Mouse (Mus musculus): ENCODE results near the gene Tom1l2. TPM values are rescaled to one million over a fixed set of nuclear protein-coding genes. Genes with fewer than 3 reads are reported as not detected.

Gene Tom1l2
- polyA plus RNA-seq (2014; fragmentation: Nextera tagmentation; extraction: Ambion mirVana), result 23.0 and 31.6 TPM in 2 replicates

DNA sequence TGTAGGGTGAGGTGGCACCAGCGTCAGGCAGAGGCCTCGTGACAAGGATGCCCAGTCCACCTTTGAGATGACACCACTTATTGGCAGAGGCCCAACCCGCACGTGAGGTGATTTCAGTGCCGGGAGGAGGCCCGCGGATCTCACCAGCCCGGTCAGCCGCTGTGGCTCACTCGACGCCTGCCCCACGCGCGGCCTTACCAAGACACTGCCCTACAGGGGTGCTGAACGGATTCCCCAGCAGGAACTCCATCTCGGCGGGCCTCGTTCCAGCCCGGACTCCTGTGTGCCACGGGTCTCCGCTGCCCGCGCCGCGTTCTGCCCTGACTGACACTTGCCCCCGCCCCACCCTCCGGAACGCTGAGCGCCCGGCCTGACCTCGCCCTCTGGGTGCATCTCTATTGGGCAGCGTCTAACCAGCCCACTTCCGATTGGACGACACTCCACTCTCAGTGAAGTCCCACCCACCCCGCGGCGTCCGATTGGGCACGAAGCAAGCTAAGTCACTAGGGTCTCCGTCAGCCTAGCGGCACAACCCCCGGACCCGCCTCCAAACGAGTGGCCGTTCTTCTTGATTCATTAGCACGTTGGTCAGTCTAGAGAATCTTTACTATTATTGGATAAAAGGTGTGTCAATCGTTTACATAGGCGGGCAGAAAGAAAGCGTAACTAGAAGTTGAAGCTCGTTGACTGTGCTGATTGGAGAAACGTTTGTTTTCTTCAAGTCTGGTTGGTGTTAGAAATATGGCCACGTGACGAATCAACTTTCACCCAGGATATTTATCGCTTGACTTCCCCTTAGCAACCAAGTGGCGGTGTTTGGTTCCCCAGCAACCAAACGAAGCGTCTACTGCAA, at the start of gene Tom1l2, which contains the start of gene Drc3:
Tom1l2 (minus strand) TSS at position 347 of the 853 bp plus-strand sequence.
Drc3 (plus strand) TSS at position 771 of the 853 bp plus-strand sequence.
- DNase-seq (ENCODE audit: low spot score), result peak; percentile 100
- H3K27ac ChIP-seq (ENCODE audit: low read depth, low read length), result peak within 1 kb of the TSS; percentile 52; the same call in 1 of the 2 replicates
- WGBS, result under 1% methylated on average over 57 of the region's 57 CpGs

DNA sequence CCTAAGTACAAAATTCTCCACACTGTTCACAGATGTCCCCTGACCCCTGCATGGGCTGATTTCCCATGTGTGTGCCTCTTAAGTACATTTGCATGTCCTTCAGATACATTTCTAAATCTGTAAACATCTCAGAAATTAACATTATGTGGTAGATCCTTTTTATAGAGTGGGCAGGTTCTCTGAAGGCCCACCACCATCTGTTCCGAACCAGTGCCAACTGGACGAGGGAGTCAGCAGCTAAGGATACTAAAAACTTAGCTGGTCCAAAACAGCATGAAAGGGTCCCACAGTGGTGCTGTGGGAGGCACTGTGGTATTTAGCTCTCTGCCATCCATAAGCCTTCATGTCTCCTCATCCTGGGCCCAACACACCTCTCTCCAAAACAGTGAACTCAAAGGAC, 44.5 kb upstream of the Tom1l2 start:
- DNase-seq (ENCODE audit: low spot score), result no peak
- ATAC-seq, result no peak
- 84% methylated on average over 2 of the region's 2 CpGs for WGBS
- H3K27ac ChIP-seq (ENCODE audit: low read depth, low read length), result no peak overlapping the region
- no peaks in the 10 kb centered on the region for H3K9me3 ChIP-seq (replicated peaks; ENCODE audit: control insufficient read depth, low read length)
- H3K4me2 ChIP-seq (ENCODE audit: low read length), result no peak overlapping the region
- H3K36me3 ChIP-seq (ENCODE audit: control insufficient read depth, insufficient read depth, low read length), result peaks cover 19% of the 10 kb centered on the region
- no peak overlapping the region for H3K9ac ChIP-seq (ENCODE audit: low read length)
- H3K4me1 ChIP-seq (ENCODE audit: control insufficient read depth, insufficient read depth, low read length), result no peaks in the 10 kb centered on the region
- no peaks in the 10 kb centered on the region for H3K27me3 ChIP-seq (replicated peaks; ENCODE audit: control insufficient read depth, insufficient read depth, low read length)
- no peak overlapping the region for H3K4me3 ChIP-seq (ENCODE audit: low read depth, low read length)

More for the DNA sequence above, at the start of gene Tom1l2, which contains the start of gene Drc3:
- Histone ChIP-seq H3K9ac (ENCODE audit: low read length) (peak within 1 kb of the TSS; percentile 79), H3K4me1 (ENCODE audit: control insufficient read depth, insufficient read depth, low read length) (peaks cover 13% of the 10 kb centered on the region), H3K4me2 (ENCODE audit: low read length) (peak within 1 kb of the TSS; percentile 93), H3K27me3 (replicated peaks; ENCODE audit: control insufficient read depth, insufficient read depth, low read length) (no peaks in the 10 kb centered on the region), H3K4me3 (ENCODE audit: low read depth, low read length) (peak within 1 kb of the TSS; percentile 75), H3K9me3 (replicated peaks; ENCODE audit: control insufficient read depth, low read length) (no peaks in the 10 kb centered on the region), H3K36me3 (ENCODE audit: control insufficient read depth, insufficient read depth, low read length) (no peaks in the 10 kb centered on the region)
- ATAC-seq, result peak; percentile 100

DNA sequence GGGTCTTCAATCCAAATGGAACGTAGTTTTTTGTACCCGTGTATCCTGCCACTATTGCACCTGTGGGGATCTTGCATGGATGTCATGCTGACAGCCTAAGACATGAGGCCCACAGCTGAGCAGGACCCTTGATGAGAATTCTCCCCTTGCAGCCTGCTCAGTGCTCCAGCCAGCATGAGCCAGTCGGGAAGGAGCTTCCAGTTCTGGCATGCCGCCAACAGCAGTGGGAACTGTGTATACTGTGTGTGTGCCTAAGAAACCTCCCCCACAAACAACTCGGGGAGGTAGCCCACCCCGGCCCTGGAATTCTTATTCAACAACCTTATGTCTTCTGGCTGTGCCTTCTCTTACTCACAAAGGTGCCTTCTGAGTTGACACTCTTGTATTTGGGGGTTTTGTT, 43.8 kb upstream of the Tom1l2 start:
- no peak overlapping the region for H3K27ac ChIP-seq (ENCODE audit: low read depth, low read length)

DNA sequence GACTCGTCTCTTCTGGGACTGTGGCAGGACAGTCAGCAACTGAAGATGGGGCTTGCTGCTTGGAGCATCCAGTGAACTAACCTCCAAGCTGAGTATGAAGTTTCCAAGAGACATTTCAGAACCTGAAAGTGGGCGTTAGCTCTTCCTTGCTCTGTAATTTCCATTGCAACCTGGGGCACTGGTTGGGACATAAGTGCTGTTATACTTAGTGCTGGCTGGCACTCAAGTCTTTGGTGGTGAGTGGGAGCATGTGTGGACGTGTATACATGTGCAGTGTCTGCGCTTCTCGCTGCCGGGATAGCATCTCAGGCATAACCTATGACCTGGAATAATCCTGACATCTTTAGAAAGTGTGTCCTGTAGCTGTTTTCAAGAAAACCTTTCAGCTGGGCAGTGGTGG, 38.6 kb upstream of the Tom1l2 start:
- 88% methylated on average over 6 of the region's 6 CpGs for WGBS

More for the DNA sequence above, 43.8 kb upstream of the Tom1l2 start:
- H3K36me3 ChIP-seq (ENCODE audit: control insufficient read depth, insufficient read depth, low read length), result peaks cover 16% of the 10 kb centered on the region
- H3K27me3 ChIP-seq (replicated peaks; ENCODE audit: control insufficient read depth, insufficient read depth, low read length), result no peaks in the 10 kb centered on the region
- no peaks in the 10 kb centered on the region for H3K9me3 ChIP-seq (replicated peaks; ENCODE audit: control insufficient read depth, low read length)
- no peak overlapping the region for H3K4me2 ChIP-seq (ENCODE audit: low read length)
- no peak overlapping the region for H3K9ac ChIP-seq (ENCODE audit: low read length)
- no peaks in the 10 kb centered on the region for H3K4me1 ChIP-seq (ENCODE audit: control insufficient read depth, insufficient read depth, low read length)
- no peak overlapping the region for H3K4me3 ChIP-seq (ENCODE audit: low read depth, low read length)
- WGBS, result 48% methylated on average over 6 of the region's 6 CpGs
- peak; percentile 77 for DNase-seq (ENCODE audit: low spot score)
- ATAC-seq, result peak; percentile 79

DNA sequence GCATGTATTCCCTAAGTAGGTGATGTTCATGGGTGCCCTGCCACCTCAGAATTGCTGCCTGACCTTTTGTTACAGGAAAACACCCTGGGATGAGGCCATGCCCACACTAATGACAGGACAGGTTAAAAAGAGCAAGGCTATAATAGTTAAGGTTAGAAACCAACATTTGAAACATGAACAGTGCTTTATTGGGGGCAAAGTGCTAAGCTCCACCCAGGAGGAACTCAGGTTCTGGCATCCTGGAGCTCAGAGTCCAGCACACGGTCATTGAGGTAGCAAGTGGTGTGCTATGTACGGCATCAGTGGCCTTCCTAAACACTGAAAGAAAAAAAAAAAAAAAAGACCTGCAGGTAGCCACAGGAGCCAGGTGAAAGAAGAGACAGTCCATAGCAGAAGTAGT, 35.2 kb upstream of the Tom1l2 start:
- Histone ChIP-seq H3K4me1 (ENCODE audit: control insufficient read depth, insufficient read depth, low read length) (peaks cover 12% of the 10 kb centered on the region), H3K27ac (ENCODE audit: low read depth, low read length) (no peak overlapping the region), H3K27me3 (replicated peaks; ENCODE audit: control insufficient read depth, insufficient read depth, low read length) (no peaks in the 10 kb centered on the region), H3K36me3 (ENCODE audit: control insufficient read depth, insufficient read depth, low read length) (no peaks in the 10 kb centered on the region), H3K4me2 (ENCODE audit: low read length) (no peak overlapping the region), H3K9ac (ENCODE audit: low read length) (no peak overlapping the region), H3K4me3 (ENCODE audit: low read depth, low read length) (no peak overlapping the region), H3K9me3 (replicated peaks; ENCODE audit: control insufficient read depth, low read length) (no peaks in the 10 kb centered on the region)
- DNase-seq (ENCODE audit: low spot score) (no peak), ATAC-seq (no peak)
- 93% methylated on average over 2 of the region's 2 CpGs for WGBS

More for the DNA sequence above, 38.6 kb upstream of the Tom1l2 start:
- no peak overlapping the region for H3K9ac ChIP-seq (ENCODE audit: low read length)
- H3K4me3 ChIP-seq (ENCODE audit: low read depth, low read length), result no peak overlapping the region
- H3K9me3 ChIP-seq (replicated peaks; ENCODE audit: control insufficient read depth, low read length), result no peaks in the 10 kb centered on the region
- H3K4me1 ChIP-seq (ENCODE audit: control insufficient read depth, insufficient read depth, low read length), result no peaks in the 10 kb centered on the region
- no peaks in the 10 kb centered on the region for H3K27me3 ChIP-seq (replicated peaks; ENCODE audit: control insufficient read depth, insufficient read depth, low read length)
- H3K4me2 ChIP-seq (ENCODE audit: low read length), result no peak overlapping the region
- ATAC-seq, result no peak
- H3K36me3 ChIP-seq (ENCODE audit: control insufficient read depth, insufficient read depth, low read length), result no peaks in the 10 kb centered on the region
- no peak overlapping the region for H3K27ac ChIP-seq (ENCODE audit: low read depth, low read length)
- DNase-seq (ENCODE audit: low spot score), result no peak

DNA sequence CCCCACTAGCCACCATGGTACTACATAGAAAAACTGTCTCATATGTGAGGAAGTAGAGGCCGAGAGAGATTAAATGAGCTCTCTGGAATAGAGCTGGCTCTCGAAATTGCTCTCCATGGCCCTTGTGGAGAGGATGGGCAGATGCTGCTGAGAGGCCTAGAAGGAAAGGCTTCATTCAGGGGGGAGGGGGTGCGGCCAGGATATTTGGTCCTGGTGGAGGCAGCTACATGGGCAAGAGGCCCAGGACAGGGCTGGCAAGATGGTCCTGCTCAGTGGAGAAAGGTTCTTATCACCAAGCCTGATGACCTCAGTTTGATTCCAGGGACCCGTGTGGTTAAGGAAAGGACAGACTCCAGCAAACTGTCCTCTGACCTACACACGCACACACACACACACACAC, 33.2 kb upstream of the Tom1l2 start:
- Histone ChIP-seq H3K4me1 (ENCODE audit: control insufficient read depth, insufficient read depth, low read length) (peaks cover 12% of the 10 kb centered on the region), H3K9me3 (replicated peaks; ENCODE audit: control insufficient read depth, low read length) (no peaks in the 10 kb centered on the region), H3K27ac (ENCODE audit: low read depth, low read length) (0 out of 2 replicates have a peak overlapping the region, but pooled peaks have one; percentile 84), H3K27me3 (replicated peaks; ENCODE audit: control insufficient read depth, insufficient read depth, low read length) (no peaks in the 10 kb centered on the region), H3K4me2 (ENCODE audit: low read length) (no peak overlapping the region), H3K36me3 (ENCODE audit: control insufficient read depth, insufficient read depth, low read length) (no peaks in the 10 kb centered on the region), H3K4me3 (ENCODE audit: low read depth, low read length) (no peak overlapping the region), H3K9ac (ENCODE audit: low read length) (peak overlapping the region; percentile 60; the same call in 1 of the 2 replicates)
- DNase-seq (ENCODE audit: low spot score), result no peak
- no peak for ATAC-seq
- WGBS, result 89% methylated on average over 5 of the region's 5 CpGs

DNA sequence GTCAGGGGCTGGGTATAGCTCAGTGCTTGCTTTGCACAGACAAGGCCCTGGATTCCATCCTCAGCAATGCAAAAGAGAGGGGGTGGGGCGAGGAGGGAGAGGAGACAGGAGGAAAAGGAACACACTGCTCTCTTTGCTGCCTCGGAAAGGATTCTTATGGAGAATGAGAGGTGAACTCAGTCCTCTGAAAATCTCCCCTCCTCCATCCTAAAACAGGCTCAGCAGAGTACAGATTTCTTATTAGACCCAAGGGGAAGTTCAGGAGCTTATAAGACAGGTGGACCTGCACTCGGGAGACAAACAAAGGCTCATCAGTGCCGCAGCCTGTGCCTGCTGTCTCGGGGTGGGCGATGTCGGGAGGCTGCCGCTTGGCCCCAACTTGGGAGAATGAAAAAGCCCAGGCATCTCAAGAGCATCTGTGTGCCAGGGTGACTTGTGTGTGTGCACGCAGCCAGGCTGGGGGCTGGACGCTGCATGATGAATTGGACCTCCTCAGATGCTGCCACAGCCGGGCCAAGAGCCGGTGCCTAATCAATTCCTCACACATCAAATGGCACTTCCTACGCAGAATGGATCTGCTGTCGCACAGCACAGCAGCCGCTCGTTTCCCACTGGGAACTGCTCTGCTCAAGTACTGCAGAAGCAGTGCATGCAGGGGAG, 32.2 kb upstream of the Tom1l2 start:
- Histone ChIP-seq H3K4me3 (ENCODE audit: low read depth, low read length) (peak overlapping the region; percentile 16; the same call in 1 of the 2 replicates), H3K27me3 (replicated peaks; ENCODE audit: control insufficient read depth, insufficient read depth, low read length) (no peaks in the 10 kb centered on the region), H3K9ac (ENCODE audit: low read length) (peak overlapping the region; percentile 60), H3K27ac (ENCODE audit: low read depth, low read length) (peak overlapping the region; percentile 84), H3K9me3 (replicated peaks; ENCODE audit: control insufficient read depth, low read length) (no peaks in the 10 kb centered on the region), H3K36me3 (ENCODE audit: control insufficient read depth, insufficient read depth, low read length) (no peaks in the 10 kb centered on the region), H3K4me1 (ENCODE audit: control insufficient read depth, insufficient read depth, low read length) (peaks cover 12% of the 10 kb centered on the region), H3K4me2 (ENCODE audit: low read length) (peak overlapping the region; percentile 46)
- peak; percentile 75 for ATAC-seq
- peak; percentile 71 for DNase-seq (ENCODE audit: low spot score)
- 3% methylated on average over 16 of the region's 16 CpGs for WGBS

DNA sequence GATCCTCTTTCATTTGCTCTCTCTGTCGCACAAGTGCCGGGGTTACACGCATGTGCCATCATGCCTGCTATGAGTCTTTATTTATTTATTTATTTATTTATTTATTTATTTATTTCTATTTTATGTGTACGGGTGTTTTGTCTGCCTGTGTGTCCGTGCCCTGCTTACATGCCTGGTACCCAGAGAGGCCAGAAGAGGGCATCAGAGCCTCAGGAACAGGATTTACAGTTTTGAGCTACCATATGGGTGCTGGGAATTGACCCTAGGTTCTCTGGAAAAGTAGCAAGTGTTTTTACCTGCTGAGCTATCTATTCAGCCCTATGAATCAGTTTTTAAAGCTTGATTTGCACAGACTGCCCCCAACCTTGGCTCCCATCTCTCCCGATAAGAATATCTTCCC, 30.8 kb upstream of the Tom1l2 start:
- ATAC-seq (no peak), DNase-seq (ENCODE audit: low spot score) (no peak)
- WGBS, result 91% methylated on average over 6 of the region's 6 CpGs
- H3K9ac ChIP-seq (ENCODE audit: low read length), result no peak overlapping the region
- no peak overlapping the region for H3K4me3 ChIP-seq (ENCODE audit: low read depth, low read length)
- no peak overlapping the region for H3K4me2 ChIP-seq (ENCODE audit: low read length)
- H3K4me1 ChIP-seq (ENCODE audit: control insufficient read depth, insufficient read depth, low read length), result peaks cover 12% of the 10 kb centered on the region
- no peaks in the 10 kb centered on the region for H3K36me3 ChIP-seq (ENCODE audit: control insufficient read depth, insufficient read depth, low read length)
- no peaks in the 10 kb centered on the region for H3K9me3 ChIP-seq (replicated peaks; ENCODE audit: control insufficient read depth, low read length)
- no peak overlapping the region for H3K27ac ChIP-seq (ENCODE audit: low read depth, low read length)
- H3K27me3 ChIP-seq (replicated peaks; ENCODE audit: control insufficient read depth, insufficient read depth, low read length), result no peaks in the 10 kb centered on the region
